Mouse (Mus musculus) kidney, embryonic 15.5 days (tissue): ENCODE results near the gene Dcdc2c. TPM values are rescaled to one million over a fixed set of nuclear protein-coding genes. Genes with fewer than 3 reads are reported as not detected.
A peak's percentile ranks its signal among the peaks of the same experiment; 100 is the strongest.

Experiments used
- ATAC-seq: fragments of 200-750 bp; cut with Nextera tagmentation; replicated peaks from 2 replicates; pipeline ENCODE4 v1.8.0; 2017; ENCODE audit warnings: moderate TSS enrichment; ENCODE audit not compliant: low FRiP score
- H3K27ac ChIP-seq: fragments of 300-500 bp; sonication (generic); 2 replicates; pipeline ENCODE4 v1.5.1; 2015; ENCODE audit warnings: mild to moderate bottlenecking, inconsistent platforms
- H3K27me3 ChIP-seq: fragments of 300-500 bp; sonication (generic); 2 replicates; pipeline ENCODE4 v1.6.1; 2015; ENCODE audit warnings: inconsistent platforms
- H3K36me3 ChIP-seq: fragments of 300-500 bp; sonication (generic); 2 replicates; pipeline ENCODE4 v1.6.1; 2015; ENCODE audit warnings: inconsistent platforms
- H3K4me1 ChIP-seq: fragments of 300-500 bp; sonication (generic); 2 replicates; pipeline ENCODE4 v1.6.1; 2015; ENCODE audit warnings: inconsistent platforms
- H3K4me2 ChIP-seq: fragments of 300-500 bp; sonication (generic); 2 replicates; pipeline ENCODE4 v1.6.1; 2015; ENCODE audit warnings: moderate library complexity, mild to moderate bottlenecking, inconsistent platforms
- H3K4me3 ChIP-seq: fragments of 300-500 bp; sonication (generic); replicated peaks from 2 replicates; pipeline ENCODE4 v1.5.1; 2015; ENCODE audit warnings: mild to moderate bottlenecking, inconsistent platforms
- H3K9ac ChIP-seq: fragments of 300-500 bp; sonication (generic); 2 replicates; pipeline ENCODE4 v1.6.1; 2015; ENCODE audit warnings: mild to moderate bottlenecking, inconsistent platforms
- H3K9me3 ChIP-seq: fragments of 300-500 bp; sonication (generic); replicated peaks from 2 replicates; pipeline ENCODE4 v1.6.1; 2016; ENCODE audit warnings: inconsistent platforms
- WGBS: fragments of 180-500 bp; shearing (Covaris S2); methylation state at CpG from one replicate; pipeline ENCODE4 v1.1.7; 2015; ENCODE audit warnings: mixed read lengths; 5-methylcytosine and 5-hydroxymethylcytosine counted together
- polyA plus RNA-seq: library from polyadenylated mRNA; unstranded; fragments of >200 nt; fragmentation: Nextera tagmentation; extraction: Ambion mirVana; gene quantifications from 2 replicates; pipeline ENCODE4 v1.2.1, GENCODE M21; 2015

Dcdc2c gene
- polyA plus RNA-seq, 1 experiment from 2014 or later, result not detected

DNA sequence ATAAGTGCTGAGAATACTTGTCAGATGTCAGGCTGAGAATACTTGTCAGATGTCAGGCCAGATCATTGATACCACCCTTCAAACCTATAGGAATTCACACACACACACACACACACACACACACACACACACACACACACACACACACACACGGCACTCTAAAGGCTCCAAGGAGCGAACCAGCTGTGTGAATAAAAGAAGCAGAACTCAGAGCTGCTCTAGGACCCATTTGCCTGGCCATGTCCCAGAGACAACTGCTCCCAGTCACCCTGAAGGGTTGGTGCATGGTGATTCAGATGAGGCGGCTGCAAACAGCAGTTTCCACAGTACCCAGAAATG is 119.5 kb downstream of the Dcdc2c start:
- peaks cover 5% of the 10 kb centered on the region; the same call in 1 of the 2 replicates for H3K9me3 ChIP-seq
- peaks cover 6% of the 10 kb centered on the region; the same call in 1 of the 2 replicates for H3K4me1 ChIP-seq
- H3K36me3 ChIP-seq, result no peaks in the 10 kb centered on the region
- 88% methylated on average over 3 of the region's 3 CpGs for WGBS
- no peaks in the 10 kb centered on the region for H3K27me3 ChIP-seq
- no peak overlapping the region for H3K9ac ChIP-seq
- no peak overlapping the region for H3K4me3 ChIP-seq
- no peak for ATAC-seq
- no peak overlapping the region for H3K27ac ChIP-seq
- H3K4me2 ChIP-seq, result no peak overlapping the region

DNA sequence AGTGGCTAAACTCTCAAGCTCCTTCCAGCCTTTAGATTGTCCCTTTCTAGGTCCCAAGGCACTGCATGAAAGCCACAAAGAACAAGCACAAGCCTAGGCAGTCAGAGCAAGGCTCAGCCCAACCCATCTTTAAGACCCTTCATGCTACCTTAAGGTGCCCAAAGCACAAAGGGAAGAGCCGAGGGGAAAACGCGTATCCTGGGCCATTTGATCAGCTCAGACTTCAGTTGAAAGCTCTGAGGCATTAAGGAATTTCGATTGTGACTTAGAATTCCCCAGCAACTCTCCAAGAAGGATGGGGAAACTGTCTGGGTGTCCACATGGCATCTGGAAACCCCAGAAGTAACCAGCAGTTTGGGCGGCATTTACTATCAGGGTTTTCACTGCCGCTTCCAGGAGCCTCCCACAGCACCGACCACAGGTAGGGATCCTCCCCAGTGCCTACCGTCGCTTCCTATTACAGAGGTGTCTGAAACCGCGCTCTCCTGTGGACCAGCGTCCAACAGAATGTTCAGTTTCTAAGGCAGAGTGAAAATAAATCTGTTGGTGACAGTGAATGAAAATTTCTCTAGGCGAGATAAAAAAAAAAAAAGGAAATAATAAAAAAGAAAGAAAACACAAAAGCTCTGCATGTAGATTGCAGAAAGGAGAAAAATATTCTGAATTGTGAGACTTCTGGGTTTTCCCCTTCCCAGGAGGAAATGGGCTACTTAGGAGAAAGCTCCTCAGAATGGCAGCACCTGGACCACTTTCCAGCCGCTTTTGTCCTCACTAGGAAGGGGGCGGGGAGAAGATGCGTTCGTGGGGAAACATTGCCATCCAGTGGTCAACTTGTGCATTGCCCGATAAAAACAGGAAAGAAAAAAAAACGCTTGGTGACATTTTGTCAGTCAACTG is 120.1 kb downstream of the Dcdc2c start:
- H3K36me3 ChIP-seq, result no peaks in the 10 kb centered on the region
- peak overlapping the region; percentile 23; the same call in 1 of the 2 replicates for H3K9ac ChIP-seq
- peaks cover 6% of the 10 kb centered on the region; the same call in 1 of the 2 replicates for H3K4me1 ChIP-seq
- H3K4me3 ChIP-seq, result peak overlapping the region; percentile 37
- peaks cover 5% of the 10 kb centered on the region; the same call in 1 of the 2 replicates for H3K9me3 ChIP-seq
- 6% methylated on average over 19 of the region's 19 CpGs for WGBS
- peak overlapping the region; percentile 65 for H3K4me2 ChIP-seq
- ATAC-seq, result no peak; the same call in 1 of the 2 replicates
- H3K27me3 ChIP-seq, result no peaks in the 10 kb centered on the region
- peak overlapping the region; percentile 64; the same call in 1 of the 2 replicates for H3K27ac ChIP-seq

DNA sequence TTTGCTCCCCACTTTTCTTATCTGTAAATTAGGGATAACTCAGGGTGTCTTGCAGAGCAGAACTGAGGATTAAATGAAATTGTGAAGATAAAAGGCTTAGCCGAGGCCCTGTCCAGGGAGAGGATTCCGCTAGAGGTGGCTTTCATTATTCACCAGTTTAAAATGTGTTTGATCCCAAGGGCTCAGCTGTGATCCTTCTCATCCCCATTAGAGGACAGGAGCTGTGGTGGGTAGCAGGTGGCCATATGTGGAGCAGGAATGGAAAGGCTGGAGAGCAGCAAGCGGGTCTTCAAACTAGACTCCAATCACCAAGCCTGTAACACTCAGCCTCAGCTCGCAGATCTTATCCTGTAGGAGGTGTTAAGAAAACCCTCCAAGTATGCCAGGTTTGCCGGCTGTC is 122.3 kb downstream of the Dcdc2c start:
- WGBS, result 94% methylated on average over 5 of the region's 5 CpGs
- peaks cover 5% of the 10 kb centered on the region; the same call in 1 of the 2 replicates for H3K9me3 ChIP-seq
- H3K9ac ChIP-seq, result no peak overlapping the region
- no peak overlapping the region for H3K4me3 ChIP-seq
- H3K27ac ChIP-seq, result no peak overlapping the region
- no peaks in the 10 kb centered on the region for H3K27me3 ChIP-seq
- H3K36me3 ChIP-seq, result no peaks in the 10 kb centered on the region
- ATAC-seq, result no peak
- H3K4me1 ChIP-seq, result peaks cover 6% of the 10 kb centered on the region; the same call in 1 of the 2 replicates
- H3K4me2 ChIP-seq, result no peak overlapping the region

GRCm38 (mm10) chr12:28416957-28417356 is 135.2 kb downstream of the Dcdc2c start:
- no peak for ATAC-seq
- H3K27me3 ChIP-seq, result no peaks in the 10 kb centered on the region
- WGBS, result 80% methylated on average over 4 of the region's 4 CpGs
- no peak overlapping the region for H3K27ac ChIP-seq
- H3K4me2 ChIP-seq, result no peak overlapping the region
- H3K4me1 ChIP-seq, result no peaks in the 10 kb centered on the region
- H3K9ac ChIP-seq, result no peak overlapping the region
- H3K36me3 ChIP-seq, result no peaks in the 10 kb centered on the region
- H3K4me3 ChIP-seq, result no peak overlapping the region
- no peaks in the 10 kb centered on the region for H3K9me3 ChIP-seq

DNA sequence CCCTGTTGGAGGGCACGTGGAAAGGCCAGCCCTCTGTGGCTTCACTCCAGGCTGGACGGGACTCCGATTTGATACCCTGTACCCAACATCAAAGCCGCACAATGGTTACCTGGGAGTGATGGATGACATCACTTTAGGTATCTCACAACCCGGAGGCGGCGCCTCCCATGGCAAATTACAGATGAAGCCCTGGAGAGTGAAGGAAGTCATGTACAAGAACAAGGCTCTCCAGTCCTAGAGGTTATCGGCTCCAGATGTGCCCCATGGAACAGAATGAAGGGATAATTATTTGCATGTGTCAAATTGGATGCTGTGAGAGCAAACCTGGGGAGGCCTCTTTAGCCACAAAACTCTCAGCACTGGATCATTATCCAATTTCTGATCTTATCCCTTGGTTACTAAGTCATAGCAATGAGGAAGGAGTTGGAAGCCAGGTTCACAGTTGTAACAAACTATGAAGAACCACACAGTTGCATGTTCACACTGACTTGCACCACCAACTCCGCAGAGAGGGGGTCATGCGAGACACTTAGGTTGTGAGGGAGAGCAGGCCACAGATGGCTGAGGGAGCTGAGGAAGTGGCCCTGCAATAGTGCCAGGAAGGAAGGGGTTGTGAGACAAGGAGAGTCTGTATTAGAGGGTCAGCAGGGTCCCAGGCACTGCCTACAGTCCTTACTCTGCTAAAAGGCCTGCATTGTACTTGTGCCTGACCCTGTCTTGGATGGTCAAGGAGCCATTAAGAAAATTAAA is 144.4 kb downstream of the Dcdc2c start:
- Histone ChIP-seq H3K4me3 (no peak overlapping the region), H3K36me3 (no peaks in the 10 kb centered on the region), H3K9ac (no peak overlapping the region), H3K4me1 (no peaks in the 10 kb centered on the region), H3K4me2 (no peak overlapping the region), H3K9me3 (no peaks in the 10 kb centered on the region), H3K27ac (no peak overlapping the region), H3K27me3 (no peaks in the 10 kb centered on the region)
- no peak for ATAC-seq
- WGBS, result 88% methylated on average over 10 of the region's 10 CpGs

DNA sequence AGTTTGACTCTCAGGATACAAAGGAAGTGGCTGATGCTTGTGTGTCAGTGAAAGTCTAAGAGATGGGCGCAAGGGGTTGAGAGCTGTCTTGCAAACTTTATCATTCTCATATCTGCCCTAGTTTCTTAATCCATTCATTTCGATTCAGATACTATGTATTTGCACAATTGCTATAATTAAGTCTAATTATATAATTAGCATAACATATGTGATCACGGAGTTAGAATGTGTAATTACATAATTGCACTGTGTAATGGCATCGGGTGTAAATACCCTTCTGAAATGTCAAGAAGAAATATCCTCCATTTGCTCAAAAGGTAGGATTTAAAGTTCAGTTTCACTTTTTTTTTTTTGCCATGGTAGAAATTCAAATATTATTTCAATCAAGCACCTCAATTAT is 149.9 kb downstream of the Dcdc2c start:
- Histone ChIP-seq H3K4me3 (no peak overlapping the region), H3K27me3 (no peaks in the 10 kb centered on the region), H3K27ac (no peak overlapping the region), H3K4me1 (no peaks in the 10 kb centered on the region), H3K9ac (no peak overlapping the region), H3K4me2 (no peak overlapping the region), H3K36me3 (no peaks in the 10 kb centered on the region), H3K9me3 (no peaks in the 10 kb centered on the region)
- no peak for ATAC-seq
- WGBS, result 91% methylated on average over 4 of the region's 4 CpGs

- Histone ChIP-seq H3K9me3 (no peaks in the 10 kb centered on the region), H3K9ac (no peak overlapping the region), H3K27ac (no peak overlapping the region), H3K27me3 (no peaks in the 10 kb centered on the region), H3K4me3 (no peak overlapping the region), H3K36me3 (no peaks in the 10 kb centered on the region), H3K4me1 (no peaks in the 10 kb centered on the region), H3K4me2 (no peak overlapping the region)
- 53% methylated on average over 5 of the region's 5 CpGs for WGBS
- ATAC-seq, result no peak
Measured at GRCm38 (mm10) chr12:28401372-28401771, 150.8 kb downstream of the Dcdc2c start.

DNA sequence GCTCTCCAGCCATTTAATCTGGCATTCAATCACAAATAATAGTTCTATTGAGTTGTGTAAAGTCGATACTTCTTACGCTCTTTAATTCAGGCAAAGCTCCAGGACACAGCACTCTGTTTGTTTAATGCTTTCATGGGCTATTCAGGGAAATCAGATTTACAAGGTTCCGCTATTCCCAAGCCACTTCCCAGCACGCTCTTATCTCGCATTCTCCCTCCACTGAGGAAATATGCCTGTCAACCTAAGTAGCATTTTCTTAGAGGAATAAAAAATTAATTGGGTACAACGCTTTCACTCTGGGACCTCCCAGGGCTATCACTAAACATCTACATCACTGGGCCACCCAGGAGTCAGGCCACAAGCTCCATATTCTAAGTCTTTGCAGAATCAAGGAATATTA is 160.1 kb downstream of the Dcdc2c start:
- H3K9me3 ChIP-seq, result no peaks in the 10 kb centered on the region
- H3K9ac ChIP-seq, result no peak overlapping the region
- no peak for ATAC-seq
- no peak overlapping the region for H3K4me3 ChIP-seq
- H3K4me2 ChIP-seq, result no peak overlapping the region
- no peaks in the 10 kb centered on the region for H3K36me3 ChIP-seq
- H3K27me3 ChIP-seq, result no peaks in the 10 kb centered on the region
- no peak overlapping the region for H3K27ac ChIP-seq
- H3K4me1 ChIP-seq, result peaks cover 3% of the 10 kb centered on the region; the same call in 1 of the 2 replicates
- 44% methylated on average over 6 of the region's 6 CpGs for WGBS

Other genes with a start within 250 kb of the Dcdc2c start
- not detected in 2 replicates for gene Allc, start 30.1 kb upstream of the Dcdc2c start, polyA plus RNA-seq
- gene Colec11, start 71.0 kb upstream of the Dcdc2c start, polyA plus RNA-seq, result 3.3 and 4.8 TPM in 2 replicates
- gene Rps7, start 83.6 kb upstream of the Dcdc2c start, polyA plus RNA-seq, result 680 and 816 TPM in 2 replicates
- 33.4 and 34.2 TPM in 2 replicates for gene Rnaseh1, start 97.2 kb upstream of the Dcdc2c start, polyA plus RNA-seq
- 85.3 and 90.4 TPM in 2 replicates for gene Adi1, start 122.8 kb upstream of the Dcdc2c start, polyA plus RNA-seq
- 38.6 and 42.5 TPM in 2 replicates for gene Trappc12, start 198.1 kb upstream of the Dcdc2c start, polyA plus RNA-seq
- 33.9 and 36.6 TPM in 2 replicates for gene Eipr1, start 199.4 kb upstream of the Dcdc2c start, polyA plus RNA-seq